Mouse (Mus musculus) thymus, adult 2 months (tissue): ENCODE data around the gene Pdzd3. TPM values are rescaled to one million over a fixed set of nuclear protein-coding genes. Genes with fewer than 3 reads are reported as not detected.

ENCODE experiments used
- DNase-seq: peaks from one replicate; pipeline ENCODE4 v3.0.0; 2021
- H3K27ac ChIP-seq: fragments of 200-500 bp; 2 replicates; pipeline ENCODE4 v1.5.1; 2012; ENCODE audit warnings: low read length, control low read depth; ENCODE audit not compliant: control insufficient read depth, insufficient read depth
- H3K27me3 ChIP-seq: fragments of 200-500 bp; 2 replicates; pipeline ENCODE4 v1.6.1; 2012; ENCODE audit warnings: mild to moderate bottlenecking, low read length, moderate library complexity, mixed read lengths; ENCODE audit not compliant: control insufficient read depth, insufficient read depth
- H3K36me3 ChIP-seq: fragments of 200-500 bp; 2 replicates; pipeline ENCODE4 v1.6.1; 2012; ENCODE audit warnings: mild to moderate bottlenecking, low read length, moderate library complexity; ENCODE audit not compliant: control insufficient read depth, insufficient read depth
- H3K4me1 ChIP-seq: fragments of 200-500 bp; replicated peaks from 2 replicates; pipeline ENCODE4 v1.6.1; 2012; ENCODE audit warnings: low read length; ENCODE audit not compliant: control insufficient read depth, insufficient read depth
- H3K4me3 ChIP-seq: fragments of 200-500 bp; 2 replicates; pipeline ENCODE4 v1.5.1; 2012; ENCODE audit warnings: mild to moderate bottlenecking, low read length, control low read depth, moderate library complexity; ENCODE audit not compliant: control insufficient read depth, insufficient read depth
- CTCF ChIP-seq: fragments of 200-500 bp; IDR thresholded peaks from 2 replicates; pipeline ENCODE4 v1.5.1; 2012; ENCODE audit warnings: mild to moderate bottlenecking, control low read depth, low read length, moderate library complexity, borderline replicate concordance; ENCODE audit not compliant: control insufficient read depth, poor library complexity, insufficient read depth; ENCODE audit errors: extremely low read depth
- POLR2A ChIP-seq: fragments of 200-500 bp; IDR thresholded peaks from 2 replicates; pipeline ENCODE4 v1.6.1; 2012; ENCODE audit warnings: mild to moderate bottlenecking, low read length, control low read depth, moderate library complexity; ENCODE audit not compliant: control insufficient read depth, poor library complexity, insufficient read depth; ENCODE audit errors: extremely low read depth
- WGBS: fragments of 180-500 bp; shearing (Covaris S2); methylation state at CpG from one replicate; pipeline ENCODE4 v1.1.7; 2018; 5-methylcytosine and 5-hydroxymethylcytosine counted together
- polyA plus RNA-seq: library from polyadenylated mRNA; depleted of rRNA; stranded (reverse); fragments of >200 nt; gene quantifications from 2 replicates; pipeline ENCODE4 v1.2.3, GENCODE M21; 2012

Gene Pdzd3
- polyA plus RNA-seq, 1 experiment, result 0.59 TPM

GRCm38 (mm10) chr9:44240911-44241310, 10.4 kb downstream of the Pdzd3 start:
- WGBS, result 64% methylated on average over 5 of the region's 5 CpGs
- peak overlapping the region; percentile 83 for H3K27ac ChIP-seq
- no peak for DNase-seq
- no peaks in the 10 kb centered on the region for H3K27me3 ChIP-seq
- H3K4me3 ChIP-seq, result peak overlapping the region; percentile 20
- H3K4me1 ChIP-seq, result peaks cover 58% of the 10 kb centered on the region
- H3K36me3 ChIP-seq, result no peaks in the 10 kb centered on the region
- TF ChIP-seq POLR2A (no peak), CTCF (no peak)

DNA sequence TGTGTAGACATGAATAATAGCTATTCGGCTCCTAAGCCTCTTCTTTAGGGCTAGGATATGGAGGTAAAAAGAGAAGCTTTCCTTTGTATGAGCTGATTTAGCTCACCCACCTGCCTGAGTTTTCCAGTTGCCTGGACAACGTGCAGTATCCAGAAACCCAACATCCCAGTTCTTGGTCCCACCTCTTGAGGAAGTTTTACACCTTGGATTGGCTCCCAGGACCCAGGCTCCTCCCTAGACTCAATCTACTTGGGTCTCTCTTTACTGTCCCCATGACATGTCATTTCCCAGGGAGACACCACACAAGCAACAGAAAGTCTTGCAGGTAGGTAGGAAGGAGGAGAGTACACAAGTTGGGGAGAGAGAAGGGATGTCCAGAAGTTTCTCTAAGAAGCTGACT, 10.9 kb downstream of the Pdzd3 start, which contains the start of gene Ccdc153:
Ccdc153 (plus strand) TSS at position 278 of the 400 bp plus-strand sequence.
- 66% methylated on average over 2 of the region's 2 CpGs for WGBS
- peaks cover 58% of the 10 kb centered on the region for H3K4me1 ChIP-seq
- H3K27me3 ChIP-seq, result no peaks in the 10 kb centered on the region
- peak within 1 kb of the TSS; percentile 83 for H3K27ac ChIP-seq
- H3K4me3 ChIP-seq, result peak within 1 kb of the TSS; percentile 20
- TF ChIP-seq POLR2A (no peak), CTCF (no peak)
- H3K36me3 ChIP-seq, result no peaks in the 10 kb centered on the region
- no peak for DNase-seq

DNA sequence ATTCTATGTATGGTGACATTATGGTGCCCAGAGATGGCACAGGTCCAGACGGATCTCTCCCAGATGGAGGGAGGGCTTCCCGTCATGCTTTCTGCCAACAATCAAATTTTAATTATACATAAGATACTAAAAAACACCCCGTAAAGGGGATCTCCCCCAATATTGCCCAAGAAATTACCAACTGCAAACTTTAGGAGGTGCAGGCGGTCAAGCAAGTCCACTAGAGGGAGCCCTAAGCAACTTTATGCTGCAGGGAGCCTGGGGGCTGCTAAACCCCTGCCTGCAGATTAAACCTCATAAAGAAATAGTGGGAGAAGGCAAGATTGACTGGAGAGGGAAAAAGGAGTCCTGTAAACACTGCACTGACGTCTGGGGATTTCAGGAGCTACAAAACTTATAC, 11.8 kb downstream of the Pdzd3 start:
- DNase-seq, result peak; percentile 82
- 14% methylated on average over 5 of the region's 5 CpGs for WGBS
- Histone ChIP-seq H3K27ac (peak overlapping the region; percentile 99), H3K27me3 (no peaks in the 10 kb centered on the region), H3K4me3 (no peak overlapping the region), H3K36me3 (no peaks in the 10 kb centered on the region), H3K4me1 (peaks cover 65% of the 10 kb centered on the region)
- TF ChIP-seq POLR2A (no peak), CTCF (peak; percentile 46; the same call in 1 of the 2 replicates)

- Histone ChIP-seq H3K4me1 (peaks cover 64% of the 10 kb centered on the region), H3K4me3 (no peak overlapping the region), H3K36me3 (no peaks in the 10 kb centered on the region), H3K27me3 (no peaks in the 10 kb centered on the region), H3K27ac (peak overlapping the region; percentile 99)
- whole genome bisulfite sequencing, result 32% methylated on average over 17 of the region's 17 CpGs
- DNase-seq, result peak; percentile 84
- TF ChIP-seq CTCF, result no peak
Measured at GRCm38 (mm10) chr9:44238501-44239190, 12.6 kb downstream of the Pdzd3 start.

DNA sequence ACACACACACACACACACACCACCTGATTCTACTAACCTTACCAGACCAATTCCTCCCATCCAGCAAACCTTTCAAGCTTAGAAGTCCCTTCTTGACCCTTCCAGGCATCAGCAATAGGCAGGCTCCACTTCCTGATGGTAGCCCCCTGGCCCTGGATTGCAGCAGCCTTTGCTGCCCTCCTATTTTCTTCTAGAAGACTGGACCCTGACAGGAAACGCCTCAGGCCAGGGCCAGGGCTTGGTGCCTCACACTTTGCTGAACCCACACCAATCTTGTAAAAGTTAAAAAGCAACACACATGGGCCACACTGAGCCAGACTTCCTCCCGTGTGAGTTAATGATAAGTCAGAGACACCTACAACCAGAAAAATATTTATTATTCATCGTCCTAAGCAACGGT, 14.1 kb downstream of the Pdzd3 start:
- no peaks in the 10 kb centered on the region for H3K36me3 ChIP-seq
- peak; percentile 39 for DNase-seq
- H3K27ac ChIP-seq, result peak overlapping the region; percentile 99
- WGBS, result 53% methylated on average over 4 of the region's 4 CpGs
- H3K4me1 ChIP-seq, result peaks cover 54% of the 10 kb centered on the region
- TF ChIP-seq CTCF, result no peak
- no peak for TF ChIP-seq POLR2A
- H3K4me3 ChIP-seq, result no peak overlapping the region
- H3K27me3 ChIP-seq, result no peaks in the 10 kb centered on the region

DNA sequence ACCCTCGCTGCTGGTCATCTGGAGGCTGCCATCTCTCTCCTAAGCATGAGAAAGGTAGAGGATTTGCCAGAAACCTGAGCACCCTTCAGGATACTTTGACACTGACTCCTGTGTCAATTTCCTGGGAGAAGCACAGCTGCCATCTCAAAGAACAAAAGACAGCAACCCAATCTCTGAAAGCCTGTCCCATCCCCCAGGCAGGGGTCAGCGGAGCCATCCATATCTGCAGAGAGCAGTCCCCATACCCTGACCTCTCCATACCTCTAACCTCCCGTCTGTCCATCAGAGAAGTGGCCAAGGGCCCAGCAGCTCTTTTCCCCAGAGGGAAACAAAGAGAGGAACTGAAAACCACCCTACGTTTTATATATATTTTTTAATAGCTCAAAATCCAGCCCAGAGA, 14.7 kb downstream of the Pdzd3 start:
- H3K4me1 ChIP-seq, result peaks cover 57% of the 10 kb centered on the region
- no peak for DNase-seq
- H3K4me3 ChIP-seq, result peak overlapping the region; percentile 6; the same call in 1 of the 2 replicates
- 71% methylated on average over 4 of the region's 4 CpGs for WGBS
- TF ChIP-seq CTCF, result no peak
- no peak for TF ChIP-seq POLR2A
- H3K36me3 ChIP-seq, result no peaks in the 10 kb centered on the region
- H3K27me3 ChIP-seq, result no peaks in the 10 kb centered on the region
- peak overlapping the region; percentile 99 for H3K27ac ChIP-seq
